Mouse (Mus musculus): ENCODE measurements around the gene Olr1. TPM values are rescaled to one million over a fixed set of nuclear protein-coding genes. Genes with fewer than 3 reads are reported as not detected.

Olr1 gene
- total RNA-seq (2015; ENCODE audit: low replicate concordance) (3.4 and 4.3 TPM in 2 replicates), total RNA-seq (2017; ENCODE audit: low replicate concordance) (2.2 and 5.6 TPM in 2 replicates)

DNA sequence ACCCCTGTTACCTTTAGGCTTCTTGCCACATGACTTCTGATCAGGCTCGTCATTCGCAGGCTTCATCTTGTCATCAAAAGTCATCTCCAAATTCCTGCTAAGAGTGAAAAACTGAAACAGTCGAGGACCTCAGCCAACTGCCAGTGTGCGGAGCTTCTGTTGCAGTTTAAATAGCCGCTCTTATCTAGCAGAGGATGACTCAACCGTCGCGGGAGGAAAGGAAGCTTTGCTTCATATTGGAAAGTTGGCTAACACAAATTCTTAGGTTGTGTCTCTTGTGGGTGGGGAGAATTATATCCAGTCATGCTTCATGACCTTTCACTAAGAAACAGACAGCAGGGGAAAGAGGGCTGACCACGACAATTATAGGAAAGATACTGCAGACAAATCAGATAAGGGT, at the start of gene Olr1:
Gene Olr1 (minus strand): TSS at position 142 of the 400 bp plus-strand sequence.
- no peak for ATAC-seq (replicated peaks; ENCODE audit: low FRiP score, poor library complexity, severe bottlenecking)

DNA sequence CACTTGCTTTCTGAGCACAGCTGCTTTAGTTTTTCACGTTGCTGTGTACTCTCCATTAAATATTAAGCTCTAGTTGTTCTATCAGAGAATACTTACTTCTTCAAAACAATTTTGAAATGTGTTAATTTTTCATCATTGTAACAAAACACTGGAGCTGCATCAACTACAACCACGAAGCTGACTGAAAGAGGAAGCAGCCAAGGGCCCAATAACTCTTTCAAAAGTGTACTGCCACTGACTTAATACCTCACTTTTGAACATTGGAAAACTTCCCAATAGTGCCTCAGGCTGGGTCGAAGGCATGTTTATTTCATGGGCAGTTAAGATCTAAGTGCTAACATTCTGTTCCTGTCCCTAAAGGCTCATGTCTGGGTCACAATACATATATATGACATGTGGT, 41.0 kb upstream of the Olr1 start:
- no peak for ATAC-seq (replicated peaks; ENCODE audit: low FRiP score, poor library complexity, severe bottlenecking)

DNA sequence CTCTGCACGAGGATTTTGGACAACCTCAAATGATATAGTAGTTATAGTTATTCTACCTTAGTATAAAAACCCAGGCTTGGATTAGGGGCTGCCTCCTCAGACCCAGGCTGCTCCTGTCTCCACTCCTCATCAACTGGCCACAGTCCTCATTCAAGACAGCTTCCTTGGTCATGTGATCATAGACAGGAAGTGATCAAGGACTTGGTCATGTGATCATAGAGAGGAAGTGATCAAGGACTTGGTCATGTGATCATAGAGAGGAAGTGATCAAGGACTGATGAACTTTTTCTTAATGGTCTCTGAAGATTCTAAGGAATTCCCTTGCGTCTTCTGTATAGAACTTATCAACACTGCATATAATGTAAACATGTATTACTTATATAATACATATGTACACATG, 40.3 kb upstream of the Olr1 start:
- no peak for ATAC-seq (replicated peaks; ENCODE audit: low FRiP score, poor library complexity, severe bottlenecking)

DNA sequence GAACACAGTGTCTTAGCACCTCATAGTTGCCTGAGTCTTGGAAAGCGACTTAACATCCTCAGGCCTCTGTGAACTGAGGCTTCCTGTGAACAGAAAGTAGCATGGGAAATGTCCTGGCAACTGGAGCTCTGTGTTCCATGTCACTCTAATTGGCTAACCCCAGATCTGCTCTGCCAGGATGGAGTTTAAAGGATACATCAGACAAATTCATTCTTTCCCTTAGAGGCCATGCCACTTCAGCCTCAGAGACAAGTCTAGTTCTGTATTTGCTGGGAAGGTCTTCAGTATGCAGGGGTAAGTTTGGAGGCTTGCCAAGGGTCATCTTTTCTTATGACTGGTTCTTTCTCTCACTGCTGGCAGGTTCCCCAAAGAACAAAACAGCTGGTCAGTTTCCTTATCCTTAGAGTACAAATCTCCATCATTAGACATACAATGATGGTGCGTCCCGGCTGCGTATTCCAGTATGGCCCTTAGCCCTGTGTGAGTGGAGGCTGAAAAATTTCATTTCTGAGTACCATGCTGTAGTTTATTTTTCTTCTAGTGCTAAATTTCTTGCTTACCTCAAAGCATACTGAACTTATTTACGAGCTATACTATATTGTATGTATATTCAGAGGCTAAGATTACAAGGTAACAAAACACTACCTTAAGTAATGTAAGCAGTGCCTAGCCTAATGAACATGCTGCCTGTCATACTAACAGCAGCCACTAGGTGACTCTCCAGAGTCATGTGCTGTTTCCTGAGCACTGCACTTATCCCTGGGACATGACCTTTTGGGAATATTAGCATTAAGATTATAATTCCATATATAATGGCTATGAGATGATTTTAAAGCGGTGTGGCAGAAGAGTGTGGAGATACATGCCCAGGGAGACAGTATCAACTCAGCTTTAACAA, 37.0 kb upstream of the Olr1 start:
- peak; percentile 86 for ATAC-seq (replicated peaks; ENCODE audit: low FRiP score, poor library complexity, severe bottlenecking)

DNA sequence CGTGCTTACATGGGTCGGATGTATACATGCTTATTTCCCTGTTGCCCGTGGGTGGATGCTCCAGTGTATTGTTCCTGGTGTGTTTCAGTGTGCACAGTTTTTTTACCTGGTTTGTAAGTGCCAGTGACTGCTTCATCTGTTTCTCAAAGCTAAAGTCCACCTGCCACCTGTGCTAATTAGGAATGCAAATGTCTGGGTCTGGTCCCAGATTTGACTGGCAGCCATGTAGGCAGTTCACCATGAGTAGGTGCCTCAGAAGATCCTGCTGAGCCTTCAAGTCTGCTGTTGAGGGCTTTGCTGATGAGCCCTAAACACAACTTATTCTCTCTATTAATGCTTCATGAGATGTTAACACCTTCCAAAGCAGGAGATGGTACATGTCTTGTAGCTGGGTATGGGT, 35.6 kb upstream of the Olr1 start:
- ATAC-seq (replicated peaks; ENCODE audit: low FRiP score, poor library complexity, severe bottlenecking) = no peak

DNA sequence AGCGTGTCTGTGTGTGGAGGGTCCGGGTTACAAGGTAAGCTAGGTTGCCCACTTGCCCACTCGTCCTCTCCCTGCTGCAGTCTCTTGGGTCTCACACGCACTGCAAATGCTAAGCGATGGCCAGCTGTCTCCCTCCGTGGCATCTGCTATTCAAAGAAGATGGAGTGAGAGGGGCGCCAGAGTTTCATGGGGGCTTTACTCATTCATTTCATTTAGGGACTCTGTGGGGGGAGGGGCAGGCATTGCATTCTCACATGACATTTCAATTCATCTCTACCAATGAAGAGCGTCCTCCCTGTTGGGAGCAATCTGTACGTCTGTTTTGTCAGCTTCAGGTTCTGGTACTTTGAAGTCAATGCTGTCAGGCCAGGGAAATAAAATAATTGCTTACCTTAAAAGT, 35.0 kb upstream of the Olr1 start:
- ATAC-seq (replicated peaks; ENCODE audit: low FRiP score, poor library complexity, severe bottlenecking) = no peak

DNA sequence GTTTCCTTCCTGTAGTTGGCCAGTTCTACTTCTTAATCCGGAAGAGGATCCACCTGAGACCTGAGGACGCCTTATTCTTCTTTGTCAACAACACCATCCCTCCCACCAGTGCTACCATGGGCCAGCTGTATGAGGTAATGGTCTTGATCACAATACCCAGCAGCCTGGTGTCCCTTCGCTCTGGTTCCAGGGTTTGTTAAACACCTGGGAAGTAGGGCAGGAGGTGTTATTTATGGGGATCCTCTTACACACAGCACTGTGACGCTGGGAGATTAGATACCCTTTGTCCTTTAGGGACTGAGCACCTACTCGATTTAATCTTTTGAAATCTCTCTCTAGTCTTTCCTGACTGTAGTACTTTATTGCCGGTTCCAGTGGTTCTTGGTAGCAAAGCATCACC, 31.6 kb upstream of the Olr1 start:
- ATAC-seq (replicated peaks; ENCODE audit: low FRiP score, poor library complexity, severe bottlenecking) = no peak

DNA sequence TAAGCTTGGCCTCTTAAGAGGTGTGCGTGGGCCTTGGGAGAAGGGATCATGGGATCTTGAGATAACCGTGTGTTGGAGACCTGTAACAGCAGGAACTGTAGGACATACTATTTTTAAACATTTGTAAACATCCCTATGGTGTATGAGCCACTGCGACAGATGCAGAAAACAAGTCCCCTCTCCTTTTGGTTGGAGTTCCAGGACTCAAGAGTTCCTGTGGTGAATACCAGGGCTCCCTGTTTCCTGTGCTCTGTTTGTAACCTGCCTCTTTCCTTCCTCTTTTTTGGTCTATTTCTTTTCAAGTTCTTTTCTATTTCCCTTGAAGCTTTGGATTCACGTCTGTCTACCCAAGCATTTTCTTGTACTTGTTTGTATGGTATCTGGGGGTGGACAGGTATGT, 28.8 kb upstream of the Olr1 start:
- ATAC-seq (replicated peaks; ENCODE audit: low FRiP score, poor library complexity, severe bottlenecking) = no peak

DNA sequence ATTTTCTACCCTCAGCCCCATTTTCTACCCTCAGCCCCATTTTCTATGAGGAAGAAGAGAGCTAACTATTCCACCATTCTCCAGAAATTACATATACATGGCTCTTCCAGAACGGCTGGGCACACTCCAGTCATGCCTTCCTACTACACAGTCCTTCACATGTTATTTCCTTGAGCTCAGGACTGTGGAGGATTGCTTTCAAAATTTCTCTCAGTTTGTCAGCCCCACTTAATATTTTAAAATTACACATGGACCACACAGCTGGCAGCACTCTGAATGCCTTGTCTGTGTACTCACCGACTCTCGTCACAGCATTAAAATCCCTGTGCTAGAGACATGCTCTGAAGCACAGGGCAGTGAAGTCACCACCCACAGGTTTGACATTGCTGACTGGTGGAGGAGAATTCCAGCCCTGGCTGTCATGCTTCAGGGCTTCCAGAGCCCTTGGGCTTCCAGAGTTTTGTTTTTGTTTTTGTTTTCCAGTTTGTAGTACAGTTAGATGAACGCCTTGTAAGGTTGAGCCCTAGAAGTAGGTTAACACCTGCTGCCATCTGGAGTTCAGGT, 27.7 kb upstream of the Olr1 start:
- no peak for ATAC-seq (replicated peaks; ENCODE audit: low FRiP score, poor library complexity, severe bottlenecking)

DNA sequence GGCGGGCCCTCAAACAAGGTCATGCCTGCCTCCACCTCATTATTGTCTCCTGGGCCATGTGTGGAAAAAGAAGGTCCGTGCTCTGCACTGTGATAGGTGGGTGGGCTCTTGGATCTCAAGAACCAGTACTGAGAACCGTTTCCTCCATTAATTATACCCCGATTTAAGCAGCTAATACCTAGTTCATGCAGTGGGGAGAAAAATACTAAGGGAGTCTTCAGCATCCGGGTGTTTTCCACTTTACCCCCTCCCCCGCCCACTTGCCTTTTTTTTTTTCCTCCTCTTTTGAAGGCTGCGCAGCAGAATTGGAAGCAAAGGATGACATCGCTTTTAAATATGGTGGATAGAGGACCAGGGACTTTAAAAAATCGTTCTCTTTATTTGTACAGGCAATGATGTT, 27.1 kb upstream of the Olr1 start:
- ATAC-seq (replicated peaks; ENCODE audit: low FRiP score, poor library complexity, severe bottlenecking) = no peak

DNA sequence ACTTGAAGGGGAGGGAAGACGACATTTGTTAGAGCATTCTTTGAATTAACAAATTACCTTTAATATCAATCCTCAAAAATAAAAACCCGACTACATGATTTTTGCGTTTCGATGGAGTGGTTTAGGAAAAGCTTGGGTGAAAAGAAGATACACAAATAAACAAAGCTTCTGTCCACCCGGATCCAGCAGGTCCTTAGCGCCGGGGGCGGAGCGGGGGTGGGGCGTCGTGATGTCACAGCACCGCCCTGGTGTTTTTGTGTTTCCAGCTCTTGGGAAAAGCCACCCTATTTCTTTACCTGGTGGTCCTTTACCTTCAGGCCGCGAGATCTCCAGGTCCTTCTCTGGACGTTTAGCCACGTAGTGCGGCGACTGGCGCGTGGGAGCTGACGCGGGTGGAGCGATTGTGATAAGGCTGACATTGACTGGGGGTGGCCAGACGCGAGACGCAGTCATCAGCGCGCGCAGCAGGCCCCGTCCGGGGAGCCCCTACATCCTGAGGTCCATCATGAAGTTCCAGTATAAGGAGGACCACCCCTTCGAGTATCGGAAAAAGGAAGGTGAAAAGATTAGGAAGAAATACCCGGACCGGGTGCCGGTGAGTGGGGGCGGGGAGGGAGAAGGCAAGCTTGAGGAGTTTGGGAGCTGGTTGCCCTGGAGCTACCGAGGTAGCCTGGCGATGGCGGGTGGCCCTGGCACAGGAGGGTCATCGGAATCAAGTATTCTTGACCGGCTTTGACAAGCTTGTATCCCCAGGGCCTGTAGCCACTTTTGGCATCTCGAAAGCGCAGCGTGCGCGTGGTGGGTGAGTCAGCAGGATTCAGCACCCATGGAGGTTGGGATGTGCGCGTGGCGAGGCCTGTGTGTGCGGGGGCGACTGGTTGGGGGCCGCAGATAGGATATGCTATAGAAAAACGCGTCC, 26.2 kb upstream of the Olr1 start, which contains the start of gene Gabarapl1:
Gene Gabarapl1 (plus strand): TSS at position 219 of the 919 bp plus-strand sequence.
- ATAC-seq (replicated peaks; ENCODE audit: low FRiP score, poor library complexity, severe bottlenecking) = peak; percentile 83

DNA sequence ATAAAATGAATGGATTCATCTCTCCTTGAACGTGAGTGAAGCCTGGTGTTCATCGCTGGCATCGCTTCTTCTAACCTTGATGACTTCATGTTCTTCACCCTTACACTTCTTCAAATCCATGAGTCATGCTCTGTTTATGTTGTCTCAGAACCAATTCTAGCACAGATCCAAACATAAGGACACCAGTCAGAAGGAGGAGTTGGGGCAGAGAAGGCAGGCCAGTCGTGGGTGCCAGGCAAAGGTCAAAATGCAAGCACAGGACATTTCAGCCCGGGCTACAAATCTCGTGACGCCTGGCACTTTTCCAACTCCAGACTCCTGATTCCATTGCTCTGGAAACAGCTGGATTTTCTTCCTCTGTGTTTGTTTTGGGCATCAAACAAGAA, 25.6 kb upstream of the Olr1 start:
- ATAC-seq (replicated peaks; ENCODE audit: low FRiP score, poor library complexity, severe bottlenecking) = peak; percentile 28; the same call in 1 of the 2 replicates

DNA sequence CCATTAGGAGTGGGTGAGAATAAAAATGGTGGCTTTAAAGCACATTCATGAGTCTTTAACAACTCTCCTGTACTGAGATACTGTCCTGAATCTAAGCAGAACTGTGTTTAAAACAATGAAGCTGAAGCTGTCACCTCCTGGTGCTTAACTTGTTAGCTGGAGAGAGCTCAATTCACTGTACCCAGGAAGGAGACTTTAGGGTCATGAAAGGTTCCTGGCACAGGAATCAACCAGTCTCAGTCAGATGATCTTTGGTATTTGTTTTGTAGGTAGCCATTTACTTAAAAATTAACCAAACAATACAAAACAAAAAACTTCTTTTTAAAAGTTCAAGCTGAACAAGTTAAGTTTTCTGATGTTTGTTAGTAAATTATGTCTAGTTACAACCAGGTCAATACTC, 23.3 kb upstream of the Olr1 start:
- ATAC-seq (replicated peaks; ENCODE audit: low FRiP score, poor library complexity, severe bottlenecking) = no peak

DNA sequence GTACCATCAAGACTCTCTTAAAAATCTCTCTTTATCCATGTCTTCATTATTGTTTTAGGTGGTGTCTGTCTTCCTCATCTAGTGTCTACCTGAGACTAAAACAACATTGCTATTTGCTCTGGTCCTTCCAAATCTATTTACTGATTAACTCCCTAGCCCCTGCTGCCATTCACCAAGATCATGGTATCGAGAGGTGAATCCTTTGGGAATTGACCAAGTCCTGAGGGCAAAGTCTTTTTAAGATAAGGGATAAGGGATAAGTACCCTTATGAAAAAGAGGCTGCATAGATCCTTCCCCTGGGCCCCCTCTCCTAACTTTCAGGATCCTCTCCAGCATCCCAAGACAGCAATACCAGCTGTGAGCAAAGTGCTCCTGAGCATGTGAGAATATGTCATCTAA, 22.6 kb upstream of the Olr1 start:
- no peak for ATAC-seq (replicated peaks; ENCODE audit: low FRiP score, poor library complexity, severe bottlenecking)

DNA sequence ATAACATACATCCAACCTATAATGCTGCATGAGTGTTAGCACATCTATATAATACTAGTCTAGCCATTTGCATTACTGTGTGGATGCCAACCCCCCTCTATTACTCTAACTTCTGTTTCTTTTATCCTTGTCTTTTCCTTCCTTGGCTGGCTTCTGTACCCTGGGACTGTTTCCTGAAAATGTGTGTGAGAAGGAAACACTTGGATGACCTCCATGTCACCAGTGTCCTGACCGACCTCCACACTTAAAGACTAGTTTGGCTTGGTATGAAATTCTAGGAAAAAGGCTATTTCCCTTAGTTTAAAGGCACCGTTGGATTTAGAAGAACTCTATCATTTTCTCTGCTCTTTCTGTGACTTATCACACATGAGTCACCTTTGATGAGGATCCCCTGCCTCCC, 20.5 kb upstream of the Olr1 start:
- ATAC-seq (replicated peaks; ENCODE audit: low FRiP score, poor library complexity, severe bottlenecking) = no peak

DNA sequence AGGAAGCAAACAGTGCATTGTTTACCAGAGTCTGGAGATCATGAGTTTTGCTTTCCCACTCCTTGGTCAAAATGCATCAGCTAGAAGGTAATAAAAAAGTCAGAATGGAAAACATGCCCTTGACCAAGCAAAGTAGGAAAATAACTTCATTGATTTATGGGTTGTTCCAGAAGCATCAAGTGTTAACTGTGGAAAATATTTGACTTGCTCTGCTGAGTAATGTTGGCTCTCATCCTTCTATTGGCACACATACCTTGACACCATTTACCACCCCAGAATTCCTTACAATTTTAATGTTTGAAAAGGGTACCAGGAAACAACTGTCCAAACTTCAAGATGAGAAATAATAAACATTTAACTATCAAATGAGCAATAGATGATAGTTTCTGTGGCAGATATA, 19.1 kb upstream of the Olr1 start:
- no peak for ATAC-seq (replicated peaks; ENCODE audit: low FRiP score, poor library complexity, severe bottlenecking)

DNA sequence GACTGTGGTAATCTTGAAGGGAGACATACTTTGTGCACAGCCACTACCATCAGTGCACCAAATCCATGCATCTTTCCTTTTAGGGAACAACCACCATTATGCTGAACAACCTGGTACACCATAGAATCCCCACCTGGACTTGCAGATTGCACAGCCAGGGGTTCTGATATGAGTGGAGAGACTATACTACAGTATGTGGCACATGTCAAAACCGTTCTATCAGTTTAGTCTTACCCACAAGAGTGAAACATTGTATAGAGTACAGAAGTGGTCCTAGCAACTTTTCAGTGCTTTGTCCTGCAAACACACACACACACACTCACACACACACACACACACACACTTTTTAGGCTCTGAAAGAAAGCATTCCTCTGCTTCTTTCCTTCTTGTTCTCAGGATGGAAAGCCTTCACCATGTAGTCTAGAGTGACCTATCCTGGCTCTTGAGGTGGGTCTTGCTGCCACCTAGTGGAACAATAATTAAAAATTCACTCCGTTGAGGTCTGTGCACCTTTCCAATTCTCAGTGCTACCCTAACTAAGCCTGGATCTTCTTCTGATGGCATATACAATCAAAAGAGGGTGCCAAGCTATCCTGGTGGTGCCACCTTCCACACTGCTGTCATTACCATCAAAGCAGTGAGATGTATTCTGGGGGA, 10.9 kb upstream of the Olr1 start:
- ATAC-seq (replicated peaks; ENCODE audit: low FRiP score, poor library complexity, severe bottlenecking) = no peak

DNA sequence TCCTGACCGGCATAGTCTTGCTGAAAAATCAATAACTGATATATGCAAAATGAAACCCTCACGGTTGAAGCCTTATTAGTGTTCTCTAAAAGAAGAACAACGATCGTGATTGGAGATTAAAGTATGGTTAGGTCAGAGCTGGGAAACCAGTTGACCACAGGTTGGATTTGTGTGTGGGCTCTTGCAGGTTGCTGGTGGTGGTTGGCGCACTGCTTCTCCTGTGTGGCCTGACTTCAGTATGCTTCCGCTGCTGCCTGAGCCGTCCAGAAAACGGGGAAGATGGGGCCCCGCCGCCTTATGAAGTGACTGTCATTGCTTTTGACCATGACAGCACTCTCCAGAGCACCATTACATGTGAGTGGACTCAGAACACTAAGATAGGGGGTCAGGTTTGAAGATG, 9.4 kb upstream of the Olr1 start:
- no peak for ATAC-seq (replicated peaks; ENCODE audit: low FRiP score, poor library complexity, severe bottlenecking)

DNA sequence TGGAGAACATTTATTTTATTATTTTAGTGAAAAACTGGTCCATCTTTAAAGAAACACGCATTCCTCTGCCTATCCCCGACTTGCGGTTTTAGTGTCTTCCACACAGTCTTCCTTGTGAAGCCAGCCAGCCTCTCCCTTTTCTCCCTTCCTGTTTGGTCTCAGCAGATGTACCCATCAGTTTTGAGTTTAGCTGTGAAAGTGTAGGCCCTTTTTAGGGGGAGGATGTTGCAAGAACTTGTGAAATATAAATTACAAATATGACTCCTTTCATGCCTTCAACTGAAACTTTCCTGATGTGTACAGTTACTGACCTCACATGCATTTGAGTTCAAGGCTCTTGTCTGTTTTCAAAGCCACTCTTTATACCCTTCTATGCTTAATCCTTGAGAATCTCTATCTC, 8.1 kb upstream of the Olr1 start:
- ATAC-seq (replicated peaks; ENCODE audit: low FRiP score, poor library complexity, severe bottlenecking) = no peak

DNA sequence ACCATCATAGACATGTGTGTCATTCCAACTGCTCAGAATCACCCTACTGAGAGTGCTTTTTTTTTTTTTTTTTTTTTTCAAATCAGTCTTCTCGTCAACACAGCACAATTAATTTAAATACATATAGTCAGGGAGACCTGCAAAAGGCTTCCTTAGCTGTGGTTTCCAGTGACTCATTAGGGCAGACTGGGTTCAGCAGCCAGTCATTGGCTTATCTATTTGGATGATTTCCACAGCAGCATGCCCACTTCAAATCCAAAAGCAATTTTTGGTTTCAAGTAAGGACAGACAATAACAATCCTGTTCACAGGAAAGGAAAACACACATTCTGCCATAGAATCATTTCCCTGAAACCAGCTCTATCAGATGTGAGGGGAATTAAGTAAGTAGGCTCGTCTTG, 7.4 kb upstream of the Olr1 start:
- no peak for ATAC-seq (replicated peaks; ENCODE audit: low FRiP score, poor library complexity, severe bottlenecking)
